Mouse (Mus musculus): ENCODE data around the gene E130116L18Rik. TPM values are rescaled to one million over a fixed set of nuclear protein-coding genes. Genes with fewer than 3 reads are reported as not detected.
"Not testable (repeated sequence)": the region's sequence is repeated elsewhere in the genome, so short reads cannot be mapped to it uniquely, and the experiment has no call there.

The E130116L18Rik gene
- polyA plus RNA-seq, 1 experiment from 2014 or later, result not detected

GRCm38 (mm10) chr5:25181004-25181531, 41.9 kb downstream of the E130116L18Rik start, which contains the start of gene Galntl5:
Gene Galntl5, plus strand, starts transcription at chr5:25181460.
- H3K9ac ChIP-seq, result no peak within 1 kb of the TSS
- H3K4me2 ChIP-seq, result no peak within 1 kb of the TSS
- no peaks in the 10 kb centered on the region for H3K9me3 ChIP-seq
- no peak within 1 kb of the TSS for H3K27ac ChIP-seq (replicated peaks)
- H3K4me1 ChIP-seq, result peaks cover 5% of the 10 kb centered on the region; the same call in 1 of the 2 replicates
- no peaks in the 10 kb centered on the region for H3K27me3 ChIP-seq (replicated peaks)
- 83% methylated on average over 1 of the region's 1 CpGs for WGBS
- H3K36me3 ChIP-seq, result no peaks in the 10 kb centered on the region
- H3K4me3 ChIP-seq, result no peak within 1 kb of the TSS
- ATAC-seq (ENCODE audit: extremely low read depth, insufficient number of reproducible peaks, low FRiP score, low TSS enrichment), result no peak

- H3K9me3 ChIP-seq, result no peaks in the 10 kb centered on the region
- 82% methylated on average over 3 of the region's 3 CpGs for WGBS
- H3K4me1 ChIP-seq, result peaks cover 10% of the 10 kb centered on the region; the same call in 1 of the 2 replicates
- H3K4me2 ChIP-seq, result no peak overlapping the region
- H3K27me3 ChIP-seq (replicated peaks), result no peaks in the 10 kb centered on the region
- H3K36me3 ChIP-seq, result no peaks in the 10 kb centered on the region
- H3K27ac ChIP-seq (replicated peaks), result no peak overlapping the region
- H3K4me3 ChIP-seq, result no peak overlapping the region
- ATAC-seq (ENCODE audit: extremely low read depth, insufficient number of reproducible peaks, low FRiP score, low TSS enrichment), result no peak
- no peak overlapping the region for H3K9ac ChIP-seq
These were observed 42.9 kb downstream of the E130116L18Rik start for GRCm38 (mm10) chr5:25179936-25180488.

- Histone ChIP-seq H3K4me3 (no peak overlapping the region), H3K4me1 (peaks cover 10% of the 10 kb centered on the region; the same call in 1 of the 2 replicates), H3K9me3 (no peaks in the 10 kb centered on the region), H3K9ac (no peak overlapping the region), H3K27ac (replicated peaks) (no peak overlapping the region), H3K4me2 (no peak overlapping the region), H3K36me3 (no peaks in the 10 kb centered on the region), H3K27me3 (replicated peaks) (no peaks in the 10 kb centered on the region)
- no peak for ATAC-seq (ENCODE audit: extremely low read depth, insufficient number of reproducible peaks, low FRiP score, low TSS enrichment)
- 94% methylated on average over 4 of the region's 4 CpGs for WGBS
These were observed 43.7 kb downstream of the E130116L18Rik start for GRCm38 (mm10) chr5:25179284-25179683.

- not testable (repeated sequence) for H3K9ac ChIP-seq; H3K27me3 ChIP-seq (replicated peaks); H3K9me3 ChIP-seq; H3K27ac ChIP-seq (replicated peaks); H3K4me2 ChIP-seq; H3K36me3 ChIP-seq; ATAC-seq (ENCODE audit: extremely low read depth, insufficient number of reproducible peaks, low FRiP score, low TSS enrichment); H3K4me3 ChIP-seq
- peaks cover 13% of the 10 kb centered on the region; the same call in 1 of the 2 replicates for H3K4me1 ChIP-seq
- WGBS, result 84% methylated on average over 4 of the region's 4 CpGs
These were observed 44.4 kb downstream of the E130116L18Rik start for GRCm38 (mm10) chr5:25178543-25178942.

GRCm38 (mm10) chr5:25177937-25178336, 45.0 kb downstream of the E130116L18Rik start:
- peaks cover 13% of the 10 kb centered on the region; the same call in 1 of the 2 replicates for H3K4me1 ChIP-seq
- H3K36me3 ChIP-seq; H3K4me3 ChIP-seq; H3K27ac ChIP-seq (replicated peaks); H3K9ac ChIP-seq; ATAC-seq (ENCODE audit: extremely low read depth, insufficient number of reproducible peaks, low FRiP score, low TSS enrichment); H3K4me2 ChIP-seq; H3K9me3 ChIP-seq; H3K27me3 ChIP-seq (replicated peaks): not testable (repeated sequence)
- 83% methylated on average over 5 of the region's 5 CpGs for WGBS

Other genes with a start within 250 kb of the E130116L18Rik start
- 83.7 and 90.0 TPM in 2 replicates for gene Prkag2, start 122.5 kb downstream of the E130116L18Rik start, polyA plus RNA-seq (2015; fragmentation: Nextera tagmentation; extraction: Ambion mirVana)
- not detected in 2 replicates for gene Galntl5, start 41.7 kb downstream of the E130116L18Rik start, polyA plus RNA-seq (2015; fragmentation: Nextera tagmentation; extraction: Ambion mirVana)
- 32.1 and 33.4 TPM in 2 replicates for gene Galnt11, start 1.2 kb downstream of the E130116L18Rik start, polyA plus RNA-seq (2015; fragmentation: Nextera tagmentation; extraction: Ambion mirVana)